Mouse (Mus musculus) thymus, adult 2 months (tissue): ENCODE results near the gene Cenpm.

Experiments
- CTCF ChIP-seq: fragments of 200-500 bp; IDR thresholded peaks from 2 replicates; pipeline ENCODE4 v1.5.1; 2012; ENCODE audit warnings: mild to moderate bottlenecking, control low read depth, low read length, moderate library complexity, borderline replicate concordance; ENCODE audit not compliant: control insufficient read depth, poor library complexity, insufficient read depth; ENCODE audit errors: extremely low read depth
- POLR2A ChIP-seq: fragments of 200-500 bp; IDR thresholded peaks from 2 replicates; pipeline ENCODE4 v1.6.1; 2012; ENCODE audit warnings: mild to moderate bottlenecking, low read length, control low read depth, moderate library complexity; ENCODE audit not compliant: control insufficient read depth, poor library complexity, insufficient read depth; ENCODE audit errors: extremely low read depth

DNA sequence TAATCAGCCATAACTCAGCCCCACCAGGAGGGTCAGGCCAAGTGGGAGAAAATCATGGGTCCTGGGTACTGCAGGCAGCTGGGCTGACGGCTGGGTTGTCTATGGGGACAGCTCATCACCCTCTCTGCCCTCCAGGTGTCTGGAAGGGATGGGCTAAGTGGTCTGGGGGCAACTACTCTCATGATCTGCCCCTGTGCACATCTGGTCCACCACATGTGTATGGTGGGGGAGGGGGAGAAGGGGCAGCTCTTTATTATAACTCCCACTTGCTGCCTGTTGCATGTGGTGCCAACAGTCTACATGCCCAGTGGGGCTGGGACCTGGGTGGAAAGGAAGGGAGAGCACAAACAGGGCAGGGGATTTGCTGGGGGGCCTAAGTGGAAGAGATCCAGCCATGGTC lies 33.7 kb downstream of the Cenpm start:
- TF ChIP-seq POLR2A (no peak), CTCF (no peak)
